Mouse (Mus musculus) limb, embryonic 15.5 days (tissue): ENCODE data around the gene Serinc5. TPM values are rescaled to one million over a fixed set of nuclear protein-coding genes. Genes with fewer than 3 reads are reported as not detected.

ENCODE experiments used
- ATAC-seq: fragments of 200-750 bp; cut with Nextera tagmentation; 2 replicates; pipeline ENCODE4 v1.8.0; 2017; ENCODE audit warnings: low read depth, moderate TSS enrichment; ENCODE audit not compliant: insufficient number of reproducible peaks, low FRiP score, low TSS enrichment
- H3K27ac ChIP-seq: fragments of 300-500 bp; sonication (generic); 2 replicates; pipeline ENCODE4 v1.5.1; 2015; ENCODE audit warnings: moderate library complexity, mild to moderate bottlenecking, inconsistent platforms
- H3K27me3 ChIP-seq: fragments of 300-500 bp; sonication (generic); 2 replicates; pipeline ENCODE4 v1.6.1; 2015; ENCODE audit warnings: inconsistent platforms
- H3K36me3 ChIP-seq: fragments of 300-500 bp; sonication (generic); 2 replicates; pipeline ENCODE4 v1.6.1; 2015; ENCODE audit warnings: inconsistent platforms
- H3K4me1 ChIP-seq: fragments of 300-500 bp; sonication (generic); 2 replicates; pipeline ENCODE4 v1.6.1; 2015; ENCODE audit warnings: inconsistent platforms
- H3K4me2 ChIP-seq: fragments of 300-500 bp; sonication (generic); 2 replicates; pipeline ENCODE4 v1.6.1; 2015; ENCODE audit warnings: mild to moderate bottlenecking, inconsistent platforms
- H3K4me3 ChIP-seq: fragments of 300-500 bp; sonication (generic); 2 replicates; pipeline ENCODE4 v1.5.1; 2015; ENCODE audit warnings: mild to moderate bottlenecking, inconsistent platforms
- H3K9ac ChIP-seq: fragments of 300-500 bp; sonication (generic); 2 replicates; pipeline ENCODE4 v1.6.1; 2015; ENCODE audit warnings: inconsistent platforms
- H3K9me3 ChIP-seq: fragments of 300-500 bp; sonication (generic); 2 replicates; pipeline ENCODE4 v1.6.1; 2016; ENCODE audit warnings: inconsistent platforms
- WGBS: fragments of 180-500 bp; shearing (Covaris S2); methylation state at CpG from one replicate; pipeline ENCODE4 v1.1.7; 2015; 5-methylcytosine and 5-hydroxymethylcytosine counted together
- polyA plus RNA-seq: library from polyadenylated mRNA; unstranded; fragments of >200 nt; fragmentation: Nextera tagmentation; extraction: Ambion mirVana; gene quantifications from 2 replicates; pipeline ENCODE4 v1.2.1, GENCODE M21; 2015

Gene Serinc5
- polyA plus RNA-seq, 1 experiment from 2014 or later: 19.3 TPM

DNA sequence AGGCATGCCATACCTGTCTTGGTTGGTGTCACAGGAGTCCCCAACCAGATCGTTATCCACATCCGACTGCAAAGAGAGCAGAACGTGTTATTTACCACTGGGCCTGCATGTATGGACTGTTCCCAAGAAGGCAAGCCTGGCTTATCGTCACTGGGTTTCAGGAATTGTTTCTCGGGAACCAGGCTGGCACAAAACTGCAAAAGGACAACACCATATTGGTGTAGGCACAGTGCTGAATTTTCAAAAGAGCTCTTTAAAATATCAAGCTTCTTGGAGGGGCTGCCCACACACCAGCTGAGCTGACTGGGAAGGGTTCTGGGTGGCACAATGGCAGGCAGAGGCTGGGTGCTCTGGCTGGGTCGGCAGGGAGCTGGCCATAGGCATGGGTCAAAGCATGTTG is 149.6 kb downstream of the Serinc5 start:
- Histone ChIP-seq H3K9me3 (no peaks in the 10 kb centered on the region), H3K9ac (no peak overlapping the region), H3K4me3 (no peak overlapping the region), H3K4me2 (no peak overlapping the region), H3K27me3 (no peaks in the 10 kb centered on the region), H3K4me1 (no peaks in the 10 kb centered on the region), H3K27ac (no peak overlapping the region), H3K36me3 (no peaks in the 10 kb centered on the region)
- ATAC-seq: no peak
- whole genome bisulfite sequencing: 69% methylated on average over 6 of the region's 6 CpGs

Other genes starting within 250 kb of the Serinc5 start
- gene Ankrd34b, start 185.2 kb upstream of the Serinc5 start, polyA plus RNA-seq: 0.05 and 0.12 TPM in 2 replicates
- gene Fam151b, start 127.1 kb upstream of the Serinc5 start, polyA plus RNA-seq: 0.37 TPM in 1 of 2 replicates, not detected in the other
- gene Zfyve16, start 80.2 kb upstream of the Serinc5 start, polyA plus RNA-seq: 10.9 and 11.5 TPM in 2 replicates
- gene Spz1, start 34.9 kb upstream of the Serinc5 start, polyA plus RNA-seq: not detected in 2 replicates
- 49.4 and 67.6 TPM in 2 replicates for gene Thbs4, start 183.7 kb downstream of the Serinc5 start, polyA plus RNA-seq
- gene Mtx3, start 233.7 kb downstream of the Serinc5 start, polyA plus RNA-seq: 2.6 and 3.2 TPM in 2 replicates